Mouse (Mus musculus) heart, adult 2 months (tissue): ENCODE measurements at regions not wholly inside any gene's neighbourhood (a gene's known extent, or its start where the extent isn't known, plus 50 kb on each side); places are given as distances from the start of the nearest gene placed in this dataset.

Experiments used
- CTCF ChIP-seq: fragments of 200-600 bp; IDR thresholded peaks from 2 replicates; pipeline ENCODE4 v1.8.1; 2022; ENCODE audit warnings: antibody characterized with exemption, mild to moderate bottlenecking, moderate library complexity
- POLR2A ChIP-seq: fragments of 200-500 bp; IDR thresholded peaks from 2 replicates; pipeline ENCODE4 v1.6.1; 2011; ENCODE audit warnings: mild to moderate bottlenecking, low read depth, low read length, control low read depth; ENCODE audit not compliant: insufficient read depth

DNA sequence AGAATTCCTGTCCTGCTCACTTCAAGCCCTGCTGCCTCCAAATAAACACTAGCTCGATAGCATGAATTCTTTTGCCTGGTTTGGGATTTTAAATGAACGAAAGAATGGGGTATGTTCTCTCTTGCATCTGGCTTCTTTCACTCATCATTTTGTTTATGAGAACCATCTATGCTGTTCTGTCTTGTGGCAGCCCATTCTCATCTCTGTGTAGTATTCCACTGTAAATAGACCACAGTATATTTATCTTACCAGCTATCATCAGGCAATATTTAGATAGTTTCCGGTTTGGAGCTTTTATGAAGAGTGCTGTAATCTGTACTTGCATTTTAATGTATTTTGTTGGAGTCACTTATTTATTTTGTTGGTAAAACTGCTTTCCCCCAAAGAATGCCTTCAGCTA is 222.4 kb upstream of the Rps6ka3 start:
- TF ChIP-seq POLR2A = no peak
- TF ChIP-seq CTCF = no peak
